Mouse (Mus musculus): ENCODE measurements around the gene Ednra. TPM values are rescaled to one million over a fixed set of nuclear protein-coding genes. Genes with fewer than 3 reads are reported as not detected.

Ednra gene
- polyA plus RNA-seq, 1 experiment from 2014 or later: 14.3 TPM

GRCm38 (mm10) chr8:77623677-77624209 lies 100.5 kb downstream of the Ednra start:
- 83% methylated on average over 7 of the region's 7 CpGs for WGBS
- H3K27me3 ChIP-seq (ENCODE audit: low read depth, poor library complexity, severe bottlenecking): no peaks in the 10 kb centered on the region
- no peaks in the 10 kb centered on the region for H3K36me3 ChIP-seq
- H3K27ac ChIP-seq (replicated peaks): no peak overlapping the region
- no peak overlapping the region for H3K4me3 ChIP-seq
- H3K4me1 ChIP-seq: no peaks in the 10 kb centered on the region
- no peaks in the 10 kb centered on the region for H3K9me3 ChIP-seq (replicated peaks)
- DNase-seq (ENCODE audit: low spot score): no peak

GRCm38 (mm10) chr8:77617916-77618315 lies 106.3 kb downstream of the Ednra start:
- no peak for DNase-seq (ENCODE audit: low spot score)
- no peak overlapping the region for H3K4me3 ChIP-seq
- no peaks in the 10 kb centered on the region for H3K36me3 ChIP-seq
- H3K27ac ChIP-seq (replicated peaks): no peak overlapping the region
- H3K4me1 ChIP-seq: no peaks in the 10 kb centered on the region
- H3K9me3 ChIP-seq (replicated peaks): no peaks in the 10 kb centered on the region
- 82% methylated on average over 2 of the region's 2 CpGs for WGBS
- H3K27me3 ChIP-seq (ENCODE audit: low read depth, poor library complexity, severe bottlenecking): no peaks in the 10 kb centered on the region

Other genes with a start within 250 kb of the Ednra start
- gene Arhgap10, start 206.5 kb downstream of the Ednra start, polyA plus RNA-seq (2016; fragmentation: Nextera tagmentation; extraction: Ambion mirVana): 13.9 and 16.5 TPM in 2 replicates
- 22.9 and 23.6 TPM in 2 replicates for gene Prmt9, start 175.1 kb downstream of the Ednra start, polyA plus RNA-seq (2016; fragmentation: Nextera tagmentation; extraction: Ambion mirVana)
- 45.5 and 49.2 TPM in 2 replicates for gene Tmem184c, start 113.8 kb downstream of the Ednra start, polyA plus RNA-seq (2016; fragmentation: Nextera tagmentation; extraction: Ambion mirVana)

Measured in midbrain, embryonic 10.5 days (tissue).